Mouse (Mus musculus) layer of hippocampus, adult 9-10 months (tissue): ENCODE measurements around the gene Gm20388.
"Not testable (repeated sequence)": the region's sequence is repeated elsewhere in the genome, so short reads cannot be mapped to it uniquely, and the experiment has no call there.

Experiments used
- DNase-seq: peaks from one replicate; pipeline ENCODE4 v3.0.0; 2022; ENCODE audit warnings: low spot score

The Gm20388 gene

DNA sequence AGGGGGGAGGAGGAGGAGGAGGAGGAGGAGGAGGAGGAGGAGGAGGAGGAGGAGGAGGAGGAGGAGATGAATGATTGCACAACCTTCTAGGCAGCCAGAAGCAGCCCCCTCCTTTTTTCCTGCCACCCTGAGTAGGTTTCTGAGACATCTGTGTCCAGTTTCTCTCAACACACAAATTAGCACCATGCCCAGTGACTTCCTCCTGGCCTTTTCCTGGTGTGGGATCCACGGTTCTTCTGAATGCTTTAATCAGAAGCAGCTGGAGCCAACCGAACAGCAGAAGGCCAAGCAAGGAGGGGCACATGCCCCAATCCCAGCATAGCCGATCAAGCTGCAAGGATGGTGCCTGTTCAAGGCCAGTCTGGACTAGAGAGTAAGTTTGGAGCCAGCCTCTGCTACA is 3889.2 kb downstream of the Gm20388 start:
- no peak for DNase-seq

DNA sequence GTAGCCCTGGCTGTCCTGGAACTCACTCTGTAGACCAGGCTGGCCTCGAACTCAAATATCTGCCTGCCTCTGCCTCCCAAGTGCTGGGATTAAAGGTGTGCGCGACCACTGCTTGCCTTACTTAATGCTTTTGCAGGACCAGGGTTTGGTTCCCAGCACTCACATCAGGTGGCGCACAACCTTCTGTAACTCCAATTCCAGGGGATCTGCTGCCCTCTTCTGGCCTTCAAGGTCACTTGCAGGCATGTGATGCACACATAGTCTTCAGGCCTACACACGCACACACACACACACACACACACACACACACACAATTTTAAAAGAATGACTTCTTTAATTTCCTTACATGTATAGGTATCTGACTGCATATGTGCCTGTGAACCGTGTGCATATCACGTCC is 3890.2 kb downstream of the Gm20388 start:
- DNase-seq, result no peak

DNA sequence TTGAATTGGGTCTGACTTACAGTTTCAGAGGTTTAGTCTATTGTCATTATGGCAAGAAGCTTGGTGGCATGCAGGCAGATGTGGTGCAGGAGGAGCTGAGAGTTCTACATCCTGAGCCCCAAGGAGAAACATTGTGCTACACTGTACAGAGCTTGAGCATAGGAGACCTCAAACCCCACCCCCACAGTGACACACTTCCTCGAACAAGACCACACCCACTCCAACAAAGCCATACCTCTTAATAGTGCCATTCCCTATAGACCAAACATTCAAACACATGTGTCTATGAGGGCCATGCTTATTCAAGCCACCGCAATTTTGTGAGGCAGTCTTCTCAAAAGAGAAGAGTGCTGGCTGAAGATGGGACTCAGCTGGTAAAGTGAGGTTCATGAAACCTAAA is 3890.9 kb downstream of the Gm20388 start:
- DNase-seq, result no peak

DNA sequence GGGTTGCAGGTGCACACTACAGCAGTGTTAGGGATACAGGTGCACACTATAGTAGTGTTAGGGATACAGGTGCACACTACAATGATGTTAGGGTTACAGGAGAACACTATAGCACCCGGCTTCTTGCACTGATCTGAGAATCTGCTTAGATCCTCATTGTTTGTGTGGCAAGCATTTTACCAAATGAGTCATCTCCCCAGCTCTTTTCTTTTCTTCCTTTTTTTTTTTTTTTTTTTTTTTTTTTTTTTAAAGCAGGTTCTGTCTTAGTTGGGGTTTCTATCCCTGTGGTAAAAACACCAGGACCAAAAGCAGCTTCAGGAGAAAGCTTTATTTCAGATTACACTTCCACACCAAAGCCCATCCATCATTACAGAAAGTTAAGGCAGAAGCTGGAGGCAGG is 3893.0 kb downstream of the Gm20388 start:
- no peak for DNase-seq

DNA sequence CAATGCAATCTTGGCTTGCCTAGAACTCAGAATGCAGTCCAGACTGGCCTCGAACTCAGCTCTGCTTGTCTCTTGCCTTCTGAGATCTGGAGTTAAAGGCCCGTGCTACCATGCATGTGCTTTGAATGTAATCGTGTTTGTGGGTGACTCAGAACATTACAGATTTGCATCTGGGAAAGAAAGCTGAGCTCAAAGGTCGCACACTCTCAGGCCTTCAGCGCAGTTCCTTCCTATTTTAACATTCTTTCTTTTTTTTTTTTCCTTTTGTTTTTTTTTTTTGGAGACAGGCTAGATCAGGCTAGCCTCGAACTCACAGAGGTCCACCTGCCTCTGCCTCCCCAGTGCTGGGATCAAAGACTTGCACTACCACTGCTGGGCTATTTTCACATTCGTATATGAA is 3893.9 kb downstream of the Gm20388 start:
- DNase-seq, result no peak

DNA sequence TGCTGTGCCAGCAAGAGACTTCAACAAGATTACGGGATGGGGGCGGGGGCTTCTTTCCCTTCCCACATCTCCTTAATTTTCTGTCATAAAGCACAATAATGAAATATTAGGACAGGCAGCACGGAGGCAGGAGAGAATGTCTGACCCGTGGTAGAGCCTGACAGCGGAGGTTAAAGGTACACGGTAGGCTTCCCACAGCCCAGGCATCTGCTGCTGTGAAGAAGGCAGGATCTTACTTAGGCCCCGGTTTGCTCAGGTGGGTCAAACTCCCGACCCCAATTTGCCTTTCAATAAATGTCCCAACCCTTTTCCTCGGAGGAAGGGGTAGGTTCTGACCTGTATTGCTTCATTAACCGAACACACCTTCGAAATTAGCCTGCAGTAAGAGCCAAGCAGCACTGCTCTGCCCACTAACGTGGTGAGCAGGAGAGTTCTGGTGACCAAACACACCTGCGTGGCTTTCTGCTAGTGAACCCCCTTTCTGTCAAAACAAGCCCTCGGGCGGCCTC is 3894.6 kb downstream of the Gm20388 start:
- DNase-seq, result no peak

DNA sequence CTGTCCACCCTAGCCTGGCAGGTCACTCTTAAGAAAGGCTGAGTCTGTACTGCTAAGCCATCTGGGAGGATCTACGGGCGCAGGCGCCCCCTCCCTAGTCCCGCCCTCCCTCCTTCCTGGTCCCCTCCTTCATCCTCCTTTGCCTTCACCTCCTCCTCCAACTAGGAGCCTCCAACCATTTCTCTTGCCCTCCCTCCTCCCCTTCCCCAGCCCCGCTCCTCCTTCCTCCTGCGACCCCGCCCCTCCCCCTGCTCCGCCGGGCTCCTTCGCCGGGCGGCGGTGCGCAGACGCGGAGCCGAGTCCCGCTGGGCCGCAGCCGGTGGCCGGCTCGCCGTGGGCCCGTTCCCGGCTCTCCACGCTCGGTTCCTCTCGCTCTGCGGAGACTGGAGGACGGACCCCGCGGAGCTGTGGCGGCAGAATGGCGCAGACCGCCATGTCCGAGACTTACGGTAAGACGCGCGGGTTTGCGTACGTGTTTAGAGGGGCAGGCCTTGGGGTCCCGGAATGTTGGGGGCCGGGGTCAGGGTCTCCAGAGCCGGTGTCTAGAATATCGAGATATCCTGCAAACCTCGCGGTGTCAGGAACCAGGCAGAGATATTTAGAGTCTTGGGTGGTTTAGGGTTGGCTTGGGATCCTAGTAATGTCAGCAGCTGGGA is 3895.2 kb downstream of the Gm20388 start, which contains the start of gene Rab4a:
Gene Rab4a, plus strand, starts transcription at position 268 of the 656 bp plus-strand sequence.
- DNase-seq, result no peak

DNA sequence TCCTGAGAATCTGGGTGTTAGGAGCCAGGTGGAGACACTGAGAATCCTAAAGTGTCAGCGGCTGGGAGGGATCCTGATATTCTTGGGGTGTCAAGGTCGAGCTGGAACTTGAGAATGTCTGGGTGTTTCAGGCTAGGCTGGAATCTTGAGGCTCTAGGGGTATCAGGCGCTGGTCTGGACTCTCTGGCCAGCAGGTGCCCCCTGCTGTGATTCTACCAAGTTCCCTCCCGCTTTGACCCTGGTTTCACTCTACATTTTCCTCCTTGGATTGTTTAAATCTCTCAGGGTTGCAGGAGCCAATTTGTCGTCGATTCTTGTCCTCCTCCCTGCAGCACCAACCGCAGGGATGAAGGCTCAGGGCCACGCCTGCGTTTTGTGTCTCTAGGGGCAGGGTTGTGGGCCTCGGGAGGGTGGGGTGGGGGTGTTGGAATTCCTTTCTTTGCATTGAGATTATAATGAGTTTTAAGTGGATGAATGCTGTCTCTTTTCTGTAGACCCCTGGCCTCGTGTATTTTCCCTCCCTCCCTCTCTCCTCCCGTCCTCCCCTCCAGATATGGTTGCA is 3895.8 kb downstream of the Gm20388 start:
- DNase-seq, result no peak

DNA sequence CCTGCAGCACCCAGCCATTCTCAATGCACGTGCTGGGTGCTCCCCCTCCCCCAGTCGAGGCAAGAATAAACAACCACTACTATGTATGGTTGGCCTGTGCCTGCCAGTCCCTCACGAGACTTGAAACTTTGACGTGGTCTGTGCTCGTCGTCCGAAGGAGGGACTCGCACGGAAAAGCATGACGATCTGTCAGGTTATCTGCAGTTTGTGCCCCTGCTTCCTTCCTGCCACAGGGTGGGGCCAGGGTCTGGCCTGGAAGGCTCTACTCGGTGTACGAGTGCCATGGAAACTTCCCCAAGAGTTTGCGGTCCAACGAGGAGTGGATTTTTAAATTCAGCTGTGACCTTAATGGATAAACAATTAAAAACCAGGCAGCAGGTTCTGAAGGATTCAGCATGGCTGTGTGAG is 3896.4 kb downstream of the Gm20388 start:
- no peak for DNase-seq

DNA sequence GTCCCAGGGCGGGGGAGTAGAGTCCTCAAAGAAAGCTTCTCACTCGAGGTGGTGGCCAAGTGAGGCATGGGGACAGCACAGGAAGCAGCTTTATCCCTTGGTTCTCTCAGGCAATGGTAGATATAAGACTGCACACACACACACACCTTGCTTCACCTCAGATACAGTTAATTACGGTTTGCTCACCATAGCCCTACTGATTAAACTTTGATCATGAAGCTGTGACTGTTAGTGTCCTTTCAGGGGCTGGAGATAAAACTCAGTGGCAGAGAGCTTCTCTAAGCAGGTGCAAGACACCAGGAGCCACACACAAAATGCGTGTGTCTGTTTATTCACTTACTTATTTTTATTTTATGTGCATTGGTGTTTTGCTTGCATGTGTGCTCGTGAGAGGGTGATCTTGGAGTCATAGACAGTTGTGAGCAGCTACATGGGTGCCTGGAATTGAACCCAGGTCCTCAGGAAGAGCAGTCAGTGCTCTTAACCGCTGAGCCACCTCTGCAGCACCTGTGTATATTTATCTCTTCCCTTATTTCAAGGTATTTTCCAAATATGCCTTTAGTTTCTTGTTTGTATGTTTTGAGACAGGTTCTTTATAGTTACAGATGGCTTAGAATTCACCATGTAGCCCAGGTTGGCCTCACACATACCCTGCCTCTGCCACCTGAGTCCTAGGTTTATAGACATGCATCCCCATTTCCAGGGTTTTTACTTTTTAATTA is 3897.4 kb downstream of the Gm20388 start:
- DNase-seq, result no peak

DNA sequence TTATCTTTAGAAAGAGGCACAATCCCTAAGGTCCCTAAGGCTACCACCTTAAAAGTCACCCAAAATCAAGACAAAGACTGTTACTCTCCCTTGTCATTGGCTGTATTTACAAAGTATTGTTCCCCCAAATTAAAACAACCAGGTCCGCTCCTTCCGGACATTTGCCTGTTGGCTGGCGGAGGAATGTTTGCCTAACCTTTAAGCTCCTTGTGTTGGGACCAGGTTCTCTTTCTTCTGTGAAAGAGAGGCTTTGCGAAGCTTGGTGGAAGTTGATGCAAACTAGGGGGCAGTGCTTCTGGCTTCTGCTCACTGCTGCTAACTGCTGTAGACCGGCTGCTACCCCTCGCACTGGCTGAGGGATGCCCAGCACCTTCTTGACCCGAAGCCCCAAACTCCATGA is 3898.0 kb downstream of the Gm20388 start:
- no peak for DNase-seq

DNA sequence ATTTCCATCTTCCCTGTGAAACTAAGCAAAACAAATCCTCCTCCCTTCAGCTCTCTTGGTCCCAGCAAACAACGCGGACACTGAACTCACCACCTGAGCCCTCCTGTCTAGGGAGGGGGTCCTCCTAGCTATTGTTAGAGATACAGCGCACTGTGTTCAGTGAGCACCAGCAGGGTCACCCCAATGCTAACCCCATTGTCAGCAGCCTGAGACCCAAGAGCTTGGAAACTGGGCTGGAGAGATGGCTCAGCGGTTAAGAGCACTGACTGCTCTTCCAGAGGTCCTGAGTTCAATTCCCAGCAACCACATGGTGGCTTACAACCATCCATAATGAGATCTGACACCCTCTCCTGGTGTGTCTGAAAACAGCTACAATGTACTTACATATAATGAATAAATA is 3898.7 kb downstream of the Gm20388 start:
- not testable (repeated sequence) for DNase-seq

DNA sequence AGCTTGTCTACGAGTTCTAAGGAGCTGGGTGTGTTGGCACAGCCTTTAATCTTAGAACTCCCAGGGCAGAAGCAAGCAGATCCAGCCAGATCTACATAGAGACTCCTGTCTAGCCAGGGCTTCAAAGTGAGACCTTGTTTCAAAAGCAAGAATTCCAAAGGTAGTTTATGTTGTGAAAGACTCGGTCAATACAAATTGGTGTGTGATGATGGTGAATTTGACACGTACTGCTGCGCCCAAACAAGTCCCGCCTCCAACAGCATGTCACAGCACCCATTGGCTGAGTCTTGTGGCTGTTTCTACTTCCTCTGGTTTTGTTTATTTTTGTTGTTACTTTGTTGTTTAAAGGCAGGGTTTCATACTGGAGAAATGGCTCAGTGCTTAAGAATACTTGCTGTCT is 3901.6 kb downstream of the Gm20388 start:
- no peak for DNase-seq

DNA sequence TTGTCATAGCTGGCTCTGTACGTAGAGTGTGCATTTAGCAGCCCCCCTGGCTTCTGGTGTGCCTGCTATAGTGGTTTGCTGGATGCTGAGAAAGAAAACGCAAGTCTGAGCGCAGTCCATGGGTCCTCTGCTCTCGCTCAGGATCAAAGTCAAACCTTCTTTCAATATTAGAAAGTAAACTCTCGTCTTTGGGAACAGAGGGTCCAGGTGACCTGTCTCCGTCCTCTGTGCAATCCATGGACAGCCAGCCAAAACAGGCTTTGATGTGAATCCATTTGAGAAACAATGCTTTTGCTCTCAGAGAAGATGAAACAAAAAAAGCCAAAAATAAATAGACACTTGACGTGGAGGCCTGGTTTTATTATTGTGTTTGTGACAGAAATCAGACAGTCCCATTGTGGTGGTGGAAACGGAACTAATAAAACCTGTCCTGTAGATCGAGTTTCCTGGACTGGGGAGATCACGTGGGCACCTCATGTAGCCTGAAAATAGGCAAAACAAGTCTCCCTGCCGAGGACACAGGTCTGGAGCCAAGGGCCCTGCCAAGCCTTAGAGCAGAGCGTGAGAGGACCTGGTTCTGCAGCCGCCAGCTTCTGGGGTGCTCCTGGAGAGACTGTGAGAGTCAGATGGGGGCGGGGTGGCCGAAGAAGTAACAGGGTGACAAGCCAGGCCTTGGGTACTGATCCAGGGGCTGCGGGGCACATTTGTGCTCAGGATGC is 3902.7 kb downstream of the Gm20388 start:
- DNase-seq, result no peak

DNA sequence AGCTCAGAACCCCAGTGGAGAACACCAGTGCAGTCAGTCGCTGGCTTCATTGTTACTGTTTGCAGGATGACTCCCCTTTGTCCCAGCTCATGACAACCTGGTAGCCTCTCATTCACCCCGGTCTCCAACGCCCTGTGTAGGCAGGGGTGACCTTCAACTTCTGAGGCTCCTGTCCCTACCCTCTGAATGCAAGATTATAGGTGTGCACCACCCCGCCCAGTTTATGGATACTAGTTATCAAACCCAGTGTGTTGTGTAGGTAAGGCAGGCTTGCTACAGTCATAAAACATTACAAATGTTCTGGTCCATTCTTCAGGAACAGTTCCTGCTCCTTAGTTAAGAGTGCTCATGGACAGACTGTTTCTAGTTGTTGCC is 3903.2 kb downstream of the Gm20388 start:
- DNase-seq, result no peak

DNA sequence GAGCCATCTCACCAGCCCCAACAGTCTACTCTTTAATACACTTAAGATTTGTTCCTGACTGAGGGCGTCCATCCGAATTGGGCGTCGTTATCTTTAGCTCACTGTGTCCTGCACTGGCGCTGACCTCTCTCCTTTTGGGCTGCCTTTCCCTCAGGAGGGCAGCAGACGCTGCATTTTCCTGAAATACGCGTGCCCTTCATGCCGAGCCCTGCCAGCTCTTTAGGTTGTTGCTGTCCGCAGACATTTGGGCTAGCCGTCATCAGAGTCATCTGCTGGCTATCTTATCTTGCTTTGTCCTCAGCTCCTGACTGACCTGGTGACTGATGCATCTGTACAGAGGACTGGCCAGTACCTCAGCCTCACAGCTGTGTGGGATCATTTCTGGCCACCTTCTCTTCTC is 3904.7 kb downstream of the Gm20388 start:
- DNase-seq, result no peak

DNA sequence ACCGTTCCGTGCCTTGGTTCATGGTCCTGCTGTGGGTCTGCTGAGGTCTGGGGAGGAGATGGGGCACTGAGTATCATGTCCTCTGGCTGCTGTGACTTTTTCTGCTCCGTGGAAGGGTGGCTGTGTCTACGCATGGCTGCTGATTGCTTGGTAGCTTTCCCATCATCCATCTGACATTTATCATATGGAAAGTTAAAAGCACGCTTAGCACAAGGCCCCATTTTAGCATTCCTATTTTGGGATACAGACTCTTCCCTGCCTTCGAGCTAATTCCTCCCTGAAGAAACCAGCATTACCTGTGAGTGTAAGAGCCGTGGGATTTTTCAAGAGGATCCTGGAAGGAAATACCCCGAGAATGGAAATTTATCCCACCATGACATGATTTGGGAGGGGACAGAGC is 3906.3 kb downstream of the Gm20388 start:
- no peak for DNase-seq

DNA sequence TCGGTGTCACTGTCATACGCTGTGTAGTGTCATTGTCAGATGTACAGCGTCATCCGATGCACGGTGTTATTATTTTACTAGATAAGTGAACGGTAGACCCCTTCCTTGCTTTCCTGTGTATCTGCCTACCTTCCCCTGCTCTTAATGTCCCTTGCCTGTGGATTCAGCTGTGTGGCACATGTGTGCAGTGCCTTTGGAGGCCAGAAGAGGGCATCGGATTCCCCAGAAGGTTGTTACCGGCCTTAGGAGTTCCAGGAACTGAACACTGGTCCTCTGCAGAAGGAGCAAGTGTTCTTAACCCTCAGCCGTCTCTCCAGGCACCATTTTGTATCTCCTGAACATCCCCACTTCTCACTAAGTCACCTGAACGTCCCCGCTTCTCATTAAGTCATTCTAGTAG is 3907.1 kb downstream of the Gm20388 start:
- DNase-seq, result no peak

DNA sequence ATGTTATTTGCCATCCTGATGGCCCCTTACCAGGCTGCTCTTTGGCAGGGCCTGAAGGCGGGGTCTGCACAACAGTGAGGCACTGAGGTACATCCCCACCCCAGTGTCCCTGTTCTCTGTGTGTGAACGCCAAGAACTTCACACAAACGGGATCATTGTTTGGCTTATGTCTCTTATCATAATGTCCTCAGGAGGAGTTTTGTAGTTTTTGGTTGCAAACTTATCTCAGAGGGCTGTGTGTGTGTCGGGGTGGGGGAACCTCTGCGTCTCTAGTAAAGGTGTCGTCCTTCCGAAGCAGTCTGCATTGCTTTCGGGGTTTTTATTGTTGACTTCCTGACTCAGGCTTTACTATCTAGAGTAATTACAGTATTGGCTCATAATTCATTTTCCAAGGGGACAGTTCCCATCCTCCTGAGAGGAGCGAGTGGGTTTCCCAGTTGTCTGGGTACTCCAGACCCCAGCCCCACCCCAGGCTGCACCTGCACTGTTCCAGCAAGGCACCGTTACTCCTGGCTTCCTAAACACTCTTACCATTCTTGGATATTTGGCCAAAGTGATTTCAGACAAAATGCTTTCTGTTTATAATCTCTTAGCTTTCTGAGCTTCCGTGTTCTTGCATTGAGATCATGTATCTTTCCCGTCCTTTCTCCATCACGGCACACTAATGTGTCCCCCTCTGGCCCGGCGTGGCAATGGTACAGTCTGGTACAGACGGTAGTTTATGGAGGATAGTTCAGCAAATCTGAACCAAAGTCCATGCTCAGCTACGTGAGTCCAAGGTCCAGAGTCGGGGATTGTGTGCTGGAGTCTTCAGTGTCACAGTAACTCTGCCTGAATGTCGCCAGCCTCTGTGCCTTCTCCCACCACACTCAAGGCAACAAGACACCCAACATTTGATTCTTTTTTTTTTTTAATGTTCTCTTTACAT is 3909.3 kb downstream of the Gm20388 start:
- no peak for DNase-seq

DNA sequence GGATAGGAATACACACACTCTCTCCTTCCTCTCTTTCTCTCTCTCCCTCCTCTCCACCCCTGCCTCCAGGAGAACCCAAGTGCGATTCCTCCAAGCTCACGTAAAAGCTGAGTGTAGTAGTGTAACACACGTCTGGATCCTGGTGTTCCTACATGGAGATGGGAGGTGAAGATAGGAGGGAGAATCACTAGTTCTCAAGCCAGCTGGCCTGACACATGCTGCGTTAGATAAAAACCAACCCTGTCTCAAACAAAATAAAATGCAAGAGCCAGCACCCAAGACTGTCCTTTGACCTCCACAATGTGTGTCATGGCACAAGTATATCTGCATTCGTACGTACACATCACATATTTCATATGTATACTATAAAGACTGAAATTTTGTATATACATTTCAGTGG is 3910.1 kb downstream of the Gm20388 start:
- no peak for DNase-seq

DNA sequence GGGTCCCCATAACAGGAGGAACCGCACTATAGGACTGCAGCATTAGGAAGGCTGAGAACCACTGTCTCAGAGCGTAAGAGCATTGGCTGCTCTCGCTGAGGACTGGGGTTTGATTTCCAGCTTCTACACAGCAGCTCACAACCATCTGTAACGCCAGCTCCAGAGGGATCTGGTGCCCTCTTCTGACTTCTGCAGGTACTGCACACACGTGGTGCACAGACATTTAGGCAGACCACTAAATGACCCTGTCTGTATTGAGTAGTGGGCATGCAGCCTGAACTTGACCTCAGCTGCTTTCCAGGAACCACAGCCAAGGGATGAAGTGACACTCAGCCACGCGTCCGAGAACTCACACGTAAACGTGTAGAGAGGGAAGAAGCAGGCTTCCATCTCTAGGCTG is 3912.5 kb downstream of the Gm20388 start:
- no peak for DNase-seq
